Mouse (Mus musculus) kidney, postnatal 14 days (tissue): ENCODE results near the gene Clybl.

Experiments used
- DNase-seq: peaks from one replicate; pipeline ENCODE4 v3.0.0; 2022; ENCODE audit warnings: mixed read lengths

Clybl gene

GRCm38 (mm10) chr14:122389684-122390370 is 208.3 kb downstream of the Clybl start:
- no peak for DNase-seq

GRCm38 (mm10) chr14:122390935-122391334 is 209.4 kb downstream of the Clybl start:
- no peak for DNase-seq

GRCm38 (mm10) chr14:122393119-122393518 is 211.6 kb downstream of the Clybl start:
- DNase-seq: no peak

- no peak for DNase-seq
Measured at GRCm38 (mm10) chr14:122398676-122399075, 217.2 kb downstream of the Clybl start.

- no peak for DNase-seq
Measured at GRCm38 (mm10) chr14:122399906-122400305, 218.4 kb downstream of the Clybl start.

- no peak for DNase-seq
Measured at GRCm38 (mm10) chr14:122401886-122402285, 220.4 kb downstream of the Clybl start.

- DNase-seq: no peak
Measured at GRCm38 (mm10) chr14:122402716-122403258, 221.3 kb downstream of the Clybl start.

GRCm38 (mm10) chr14:122403422-122403940 is 222.0 kb downstream of the Clybl start:
- no peak for DNase-seq

- DNase-seq: no peak
Measured at GRCm38 (mm10) chr14:122404596-122405154, 223.2 kb downstream of the Clybl start.

- no peak for DNase-seq
Measured at GRCm38 (mm10) chr14:122405236-122405635, 223.7 kb downstream of the Clybl start.

- no peak for DNase-seq
Measured at GRCm38 (mm10) chr14:122405897-122406540, 224.5 kb downstream of the Clybl start.

GRCm38 (mm10) chr14:122406541-122407219 is 225.2 kb downstream of the Clybl start:
- peak; percentile 14 for DNase-seq

GRCm38 (mm10) chr14:122412841-122413541 is 231.5 kb downstream of the Clybl start:
- DNase-seq: peak; percentile 3

- no peak for DNase-seq
Measured at GRCm38 (mm10) chr14:122413542-122413928, 232.0 kb downstream of the Clybl start.

GRCm38 (mm10) chr14:122414786-122415185 is 233.3 kb downstream of the Clybl start:
- no peak for DNase-seq

GRCm38 (mm10) chr14:122416166-122416771 is 234.8 kb downstream of the Clybl start:
- no peak for DNase-seq

GRCm38 (mm10) chr14:122424441-122424840 is 242.9 kb downstream of the Clybl start:
- DNase-seq: no peak

GRCm38 (mm10) chr14:122426529-122427203 is 245.2 kb downstream of the Clybl start:
- DNase-seq: no peak

- no peak for DNase-seq
Measured at GRCm38 (mm10) chr14:122427204-122427560, 245.7 kb downstream of the Clybl start.

- no peak for DNase-seq
Measured at GRCm38 (mm10) chr14:122427654-122428053, 246.2 kb downstream of the Clybl start.

- DNase-seq: no peak
Measured at GRCm38 (mm10) chr14:122432558-122432957, 251.1 kb downstream of the Clybl start.
